Comparison of ENCODE assay signal across 12 mouse cellular contexts in genomic region chr6:115085274-115085841, GRCm38 (mm10). TPM values are rescaled to one million over a fixed set of nuclear protein-coding genes. Genes with fewer than 3 reads are reported as not detected.
A peak's percentile ranks its signal among the peaks of the same experiment; 100 is the strongest.
DNase-seq lines count a peak whose midpoint lies in the region; ATAC-seq and TF ChIP-seq lines count a peak whose summit lies in the region.
"Had no signal": no experiment of that assay in that cellular context is flagged by ENCODE, and none has a peak within 500 bp of the region (broad histone marks: within the 10 kb centered on the region; RNA-seq: fewer than 3 reads in every experiment).

No protein-coding gene starts in this region.

- WGBS in olfactory bulb, adult 2 months: 25% methylated on average over 9 of the region's 9 CpGs
- 45% methylated on average over 9 of the region's 9 CpGs for WGBS in forebrain, embryonic 15.5 days
- 55% methylated on average over 9 of the region's 9 CpGs for WGBS in lung, adult 2 months
- WGBS in forebrain, embryonic 12.5 days: 57% methylated on average over 9 of the region's 9 CpGs

- ATAC-seq in forebrain, embryonic 15.5 days (replicated peaks): no peak
- no peak for ATAC-seq in forebrain, embryonic 12.5 days (ENCODE audit: low FRiP score)
- ATAC-seq: inflammation-experienced regulatory T-cells, adult 6 months had no signal

- H3K36me3 ChIP-seq in forebrain, embryonic 15.5 days: no peaks in the 10 kb centered on the region
- no peaks in the 10 kb centered on the region for H3K36me3 ChIP-seq in forebrain, embryonic 12.5 days (replicated peaks)

- peak overlapping the region; percentile 93 for H3K27ac ChIP-seq in olfactory bulb, adult 2 months (ENCODE audit: insufficient read depth, low read depth, low read length)
- H3K27ac ChIP-seq in forebrain, embryonic 15.5 days (replicated peaks): no peak overlapping the region
- no peak overlapping the region for H3K27ac ChIP-seq in forebrain, embryonic 12.5 days

- peak; percentile 88 for DNase-seq in cerebellum, adult 11-12 months
- peak; percentile 83 to 88 for DNase-seq in cerebellum, postnatal 14 days
- peak; percentile 90 for DNase-seq in layer of hippocampus, adult 9-11 months
- no peak for DNase-seq in lung, adult 2 months
- DNase-seq in thymus, postnatal 4 days: no peak
- DNase-seq: lung, postnatal 4 days had no signal

- no peaks in the 10 kb centered on the region for H3K27me3 ChIP-seq in forebrain, embryonic 15.5 days
- H3K27me3 ChIP-seq in forebrain, embryonic 12.5 days: no peaks in the 10 kb centered on the region

- no peak overlapping the region for H3K4me2 ChIP-seq in forebrain, embryonic 15.5 days (replicated peaks)
- no peak overlapping the region for H3K4me2 ChIP-seq in forebrain, embryonic 12.5 days
- H3K4me2 ChIP-seq: heart, embryonic 11.5 days had no signal

- H3K9ac ChIP-seq in forebrain, embryonic 15.5 days (replicated peaks): no peak overlapping the region
- H3K9ac ChIP-seq in forebrain, embryonic 12.5 days: no peak overlapping the region

- H3K4me1 ChIP-seq in olfactory bulb, adult 2 months (ENCODE audit: control insufficient read depth, insufficient read depth, low read length): peaks cover 14% of the 10 kb centered on the region
- 0 out of 2 replicates have a peak, but pooled peaks cover 4% of the 10 kb centered on the region for H3K4me1 ChIP-seq in forebrain, embryonic 15.5 days
- no peaks in the 10 kb centered on the region for H3K4me1 ChIP-seq in lung, adult 2 months (ENCODE audit: control insufficient read depth, insufficient read depth, low read length)
- 0 out of 2 replicates have a peak, but pooled peaks cover 3% of the 10 kb centered on the region for H3K4me1 ChIP-seq in forebrain, embryonic 12.5 days

- H3K4me3 ChIP-seq in olfactory bulb, adult 2 months (ENCODE audit: insufficient read depth, low read depth, low read length): no peak overlapping the region
- no peak overlapping the region for H3K4me3 ChIP-seq in forebrain, embryonic 15.5 days
- no peak overlapping the region for H3K4me3 ChIP-seq in lung, adult 2 months (replicated peaks; ENCODE audit: extremely low read depth, low read depth, low read length)
- H3K4me3 ChIP-seq in forebrain, embryonic 12.5 days (replicated peaks): no peak overlapping the region
- H3K4me3 ChIP-seq: erythroblast, embryonic 14.5 days had no signal

- no peak for TF ChIP-seq POLR2A in olfactory bulb, adult 2 months (IDR thresholded peaks at IDR 0.05; ENCODE audit: insufficient read depth, low read depth, low read length)
- no peak for TF ChIP-seq POLR2A in lung, adult 2 months (IDR thresholded peaks at IDR 0.05; ENCODE audit: borderline replicate concordance, extremely low read depth, low read depth, low read length)

- no peak for TF ChIP-seq CTCF in olfactory bulb, adult 2 months (IDR thresholded peaks at IDR 0.05; ENCODE audit: insufficient read depth, low read depth, low read length)
- no peak for TF ChIP-seq CTCF in lung, adult 2 months (IDR thresholded peaks at IDR 0.05; ENCODE audit: insufficient read depth, low read length)

- H3K9me3 ChIP-seq in forebrain, embryonic 15.5 days: no peaks in the 10 kb centered on the region
- H3K9me3 ChIP-seq in forebrain, embryonic 12.5 days: no peaks in the 10 kb centered on the region

RNA-seq across cellular contexts. Expression of gene Tamm41, which starts 47.7 kb away (rescaled TPM):
- polyA plus RNA-seq in olfactory bulb, adult 2 months (2012; ENCODE audit: insufficient read depth, insufficient read length, low replicate concordance, missing spikeins): not detected in 2 replicates
- 61.2 and 68.0 TPM in 2 replicates for polyA plus RNA-seq in forebrain, embryonic 15.5 days (2015; fragmentation: Nextera tagmentation; extraction: Ambion mirVana)
- 18.3 and 19.1 TPM in 2 replicates for polyA plus RNA-seq in lung, adult 2 months (2012; rRNA removed)
- 68.5 and 71.0 TPM in 2 replicates for polyA plus RNA-seq in forebrain, embryonic 12.5 days (2016; fragmentation: Nextera tagmentation; extraction: Ambion mirVana)

RNA-seq across cellular contexts. Expression of gene Syn2, which starts 49.3 kb away (rescaled TPM):
- 93.0 TPM in 1 of 2 replicates, not detected in the other for polyA plus RNA-seq in olfactory bulb, adult 2 months (2012; ENCODE audit: insufficient read depth, insufficient read length, low replicate concordance, missing spikeins)
- polyA plus RNA-seq in forebrain, embryonic 15.5 days (2015; fragmentation: Nextera tagmentation; extraction: Ambion mirVana): 34.2 and 34.8 TPM in 2 replicates
- 11.5 and 13.2 TPM in 2 replicates for polyA plus RNA-seq in lung, adult 2 months (2012; rRNA removed)
- polyA plus RNA-seq in forebrain, embryonic 12.5 days (2016; fragmentation: Nextera tagmentation; extraction: Ambion mirVana): 6.8 and 8.0 TPM in 2 replicates
- polyA plus RNA-seq: erythroblast, embryonic 14.5 days; inflammation-experienced regulatory T-cells, adult 6 months had no signal

Comparison
In these comparisons a context has a peak if more than half of its experiments do, and no peak if none do; other contexts are left out.
1. DNase-seq: peak in cerebellum, adult 11-12 months (single experiment), cerebellum, postnatal 14 days (2 of 2) and layer of hippocampus, adult 9-11 months (single experiment); none in lung, adult 2 months (single experiment) and thymus, postnatal 4 days (single experiment).
2. RNA of gene Tamm41, which starts 47.7 kb away (polyA plus RNA-seq): 68.5 to 71.0 TPM in forebrain, embryonic 12.5 days, 61.2 to 68.0 TPM in forebrain, embryonic 15.5 days and 18.3 to 19.1 TPM in lung, adult 2 months; not detected in olfactory bulb, adult 2 months; every median in the first group is over 10 times any median in the second.